Mouse (Mus musculus) layer of hippocampus, postnatal 25 days (tissue): ENCODE measurements at regions not wholly inside any gene's neighbourhood (a gene's known extent, or its start where the extent isn't known, plus 50 kb on each side); places are given as distances from the start of the nearest gene placed in this dataset.

ENCODE experiments used
- DNase-seq, 2 experiments: peaks; one replicate each; pipeline ENCODE4 v3.0.0; 2022; ENCODE audit warnings: mixed read lengths in 2 of 2, low spot score in 1 of 2; ENCODE audit errors: extremely low spot score in 1 of 2

- DNase-seq, result no peak
Measured at GRCm38 (mm10) chr4:56287980-56288379, 451.9 kb upstream of the Gm26657 start.

- no peak for DNase-seq
Measured at GRCm38 (mm10) chr4:56284490-56284889, 455.4 kb upstream of the Gm26657 start.

GRCm38 (mm10) chr4:56275836-56276235 is 464.0 kb upstream of the Gm26657 start:
- DNase-seq, result no peak

GRCm38 (mm10) chr4:56271390-56271789 is 468.5 kb upstream of the Gm26657 start:
- DNase-seq, result no peak

- DNase-seq, result no peak
Measured at GRCm38 (mm10) chr4:56264626-56265025, 475.2 kb upstream of the Gm26657 start.

- DNase-seq, result no peak
Measured at GRCm38 (mm10) chr4:56263822-56264221, 476.0 kb upstream of the Gm26657 start.

- DNase-seq, result no peak
Measured at GRCm38 (mm10) chr4:56262589-56262988, 477.3 kb upstream of the Gm26657 start.

GRCm38 (mm10) chr4:56261992-56262391 is 477.9 kb upstream of the Gm26657 start:
- DNase-seq, result no peak

- no peak for DNase-seq
Measured at GRCm38 (mm10) chr4:56252375-56252774, 487.5 kb upstream of the Gm26657 start.

GRCm38 (mm10) chr4:56251766-56252165 is 488.1 kb upstream of the Gm26657 start:
- no peak for DNase-seq

GRCm38 (mm10) chr4:56250611-56251010 is 489.3 kb upstream of the Gm26657 start:
- DNase-seq, result no peak

- DNase-seq, result no peak
Measured at GRCm38 (mm10) chr4:56243863-56244262, 496.0 kb upstream of the Gm26657 start.

- DNase-seq, result no peak
Measured at GRCm38 (mm10) chr4:56238496-56239488, 501.1 kb upstream of the Gm26657 start.

GRCm38 (mm10) chr4:56231414-56231813 is 508.5 kb upstream of the Gm26657 start:
- no peak for DNase-seq

- no peak for DNase-seq
Measured at GRCm38 (mm10) chr4:56230451-56230850, 509.4 kb upstream of the Gm26657 start.

GRCm38 (mm10) chr4:56226493-56226892 is 513.4 kb upstream of the Gm26657 start:
- DNase-seq, result no peak

GRCm38 (mm10) chr4:56224542-56224941 is 515.3 kb upstream of the Gm26657 start:
- DNase-seq, result no peak

- DNase-seq, result peak; percentile 10 to 64
Measured at GRCm38 (mm10) chr4:56222023-56222776, 517.7 kb upstream of the Gm26657 start.

- no peak for DNase-seq
Measured at GRCm38 (mm10) chr4:56220531-56220930, 519.3 kb upstream of the Gm26657 start.

- no peak for DNase-seq
Measured at GRCm38 (mm10) chr4:56209499-56209898, 530.4 kb upstream of the Gm26657 start.

- no peak for DNase-seq
Measured at GRCm38 (mm10) chr4:56207726-56208125, 532.1 kb upstream of the Gm26657 start.
